Mouse (Mus musculus) adrenal gland, postnatal 36 days (tissue): ENCODE data around the gene Slc25a13. TPM values are rescaled to one million over a fixed set of nuclear protein-coding genes. Genes with fewer than 3 reads are reported as not detected.

Experiments
- DNase-seq, 2 experiments: peaks; one replicate each; pipeline ENCODE4 v3.0.0; 2021; ENCODE audit warnings: mixed read lengths in 1 of 2
- total RNA-seq, 2 experiments: library from RNA; stranded (reverse); gene quantifications; 2 replicates each; pipeline ENCODE4 v1.2.3; 2021

Slc25a13 gene
- total RNA-seq, 2 experiments from 2014 or later = 11.1 to 17.3 TPM

GRCm38 (mm10) chr6:6112767-6113528, 104.0 kb downstream of the Slc25a13 start:
- no peak for DNase-seq

DNA sequence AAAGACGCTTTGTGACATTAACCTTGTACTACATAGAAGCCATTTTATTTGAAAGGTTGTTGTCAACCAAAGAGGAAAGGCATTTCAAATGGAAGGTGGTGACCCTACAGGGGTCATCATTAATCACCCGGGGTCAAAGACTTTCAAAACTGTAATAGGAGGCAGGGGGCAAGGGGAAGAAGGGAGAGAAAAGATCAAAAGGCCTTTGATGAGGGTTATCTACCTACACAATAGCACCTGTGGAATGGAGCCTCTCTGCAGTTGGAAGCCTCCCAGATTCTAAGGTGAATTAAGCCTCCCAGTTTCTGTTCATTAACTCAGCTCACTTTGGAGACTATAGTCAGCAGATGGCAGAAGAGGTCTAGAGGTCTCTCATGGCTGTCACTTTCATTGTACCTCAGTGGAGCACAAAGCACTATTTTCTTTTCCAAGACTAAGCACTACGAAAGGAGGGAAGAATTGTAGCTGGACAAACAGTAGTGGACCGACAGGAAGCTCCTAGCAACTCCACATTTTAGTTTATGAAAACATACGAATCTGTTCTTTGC, 109.5 kb downstream of the Slc25a13 start:
- DNase-seq = no peak

GRCm38 (mm10) chr6:6105586-6105985, 111.4 kb downstream of the Slc25a13 start:
- peak; percentile 16 to 43 for DNase-seq

GRCm38 (mm10) chr6:6103469-6103868, 113.5 kb downstream of the Slc25a13 start:
- no peak for DNase-seq

DNA sequence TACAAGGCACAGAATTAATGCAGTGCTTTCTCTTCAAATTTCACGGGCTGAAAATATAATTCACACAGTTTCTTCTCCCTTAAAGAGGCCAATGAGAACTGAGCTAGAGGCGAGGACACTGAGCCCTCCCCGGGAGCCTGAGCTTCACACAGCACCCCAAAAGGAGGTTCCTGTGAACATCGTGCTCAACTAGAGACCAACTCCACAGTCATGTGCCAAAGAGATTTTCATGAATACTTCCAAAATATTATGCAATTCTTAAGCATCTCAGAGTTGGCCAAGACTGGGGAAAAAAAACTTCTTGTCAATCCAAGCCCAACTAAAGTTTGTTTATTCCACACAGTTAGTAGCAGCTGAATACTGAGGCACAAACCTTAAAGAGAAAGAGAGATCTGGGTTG, 115.4 kb downstream of the Slc25a13 start:
- DNase-seq = no peak

DNA sequence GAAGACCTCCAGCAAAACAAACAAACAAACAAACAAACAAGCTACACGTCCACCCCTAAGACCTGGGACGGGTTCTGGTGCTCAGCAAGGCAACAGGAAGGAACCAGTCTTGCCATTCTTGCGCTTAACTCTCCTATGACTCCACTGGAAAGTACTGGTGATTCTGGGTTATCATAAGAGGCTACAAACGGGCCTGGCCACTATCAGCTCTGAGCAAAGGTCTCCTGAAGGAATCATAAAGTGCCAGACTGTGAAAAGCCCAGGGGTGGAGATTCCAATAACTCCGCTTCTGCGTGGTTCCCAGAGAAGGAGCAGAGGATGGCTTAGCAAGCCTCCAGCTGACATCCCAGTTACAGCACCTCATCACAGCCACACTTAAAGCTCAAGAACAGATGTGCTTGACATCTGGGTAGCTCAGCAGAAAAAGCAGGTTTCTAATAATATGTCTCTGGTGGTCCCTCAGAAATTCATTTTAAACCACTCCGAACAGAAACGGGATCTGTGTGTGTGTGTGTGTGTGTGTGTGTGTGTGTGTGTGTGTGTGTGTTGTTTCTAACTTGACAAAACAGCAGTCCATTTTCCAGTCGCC, 116.0 kb downstream of the Slc25a13 start:
- no peak for DNase-seq

- DNase-seq = no peak
Measured at GRCm38 (mm10) chr6:6093978-6094377, 123.0 kb downstream of the Slc25a13 start.

GRCm38 (mm10) chr6:6093522-6093921, 123.5 kb downstream of the Slc25a13 start:
- no peak for DNase-seq

DNA sequence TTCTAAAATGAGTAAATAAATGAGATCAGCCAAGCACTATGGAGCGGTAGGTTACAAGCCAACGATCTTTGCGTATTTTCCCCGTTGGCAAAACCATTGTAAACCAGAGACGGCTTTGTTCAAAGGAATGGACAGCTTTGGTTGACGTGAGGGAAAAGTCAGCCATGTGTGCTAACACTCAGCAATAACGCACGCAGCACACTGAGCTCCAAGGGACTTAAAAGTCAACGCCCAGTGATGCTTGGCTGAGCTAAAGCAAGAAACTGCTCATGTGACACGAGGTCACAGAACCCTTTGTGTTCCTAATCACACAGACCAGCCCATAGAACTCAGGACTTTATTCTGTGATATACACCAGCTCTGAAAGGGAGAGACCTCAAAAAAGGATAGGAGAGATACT, 124.5 kb downstream of the Slc25a13 start:
- DNase-seq = no peak

GRCm38 (mm10) chr6:6091016-6091415, 126.0 kb downstream of the Slc25a13 start:
- no peak for DNase-seq

DNA sequence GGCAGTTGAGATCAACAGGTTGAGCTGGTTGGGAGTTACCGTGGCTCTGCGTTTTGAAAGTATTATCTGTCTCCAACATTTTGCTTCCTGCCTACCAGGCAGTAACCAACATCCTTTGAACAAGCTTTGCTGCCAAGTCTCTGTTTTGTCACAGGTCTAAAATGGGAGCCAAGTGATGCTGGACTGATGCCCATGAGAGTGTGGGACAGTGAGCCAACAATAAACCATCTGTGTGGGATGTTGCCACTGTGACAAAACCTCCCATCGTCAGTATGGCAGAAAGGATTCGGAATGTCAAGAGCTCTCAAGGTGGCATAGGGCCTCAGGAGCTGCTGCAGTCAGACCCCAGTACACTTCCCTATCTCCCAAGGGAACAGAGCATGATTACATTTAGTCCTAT, 128.8 kb downstream of the Slc25a13 start:
- DNase-seq = no peak

- no peak for DNase-seq
Measured at GRCm38 (mm10) chr6:6080484-6080883, 136.5 kb downstream of the Slc25a13 start.

DNA sequence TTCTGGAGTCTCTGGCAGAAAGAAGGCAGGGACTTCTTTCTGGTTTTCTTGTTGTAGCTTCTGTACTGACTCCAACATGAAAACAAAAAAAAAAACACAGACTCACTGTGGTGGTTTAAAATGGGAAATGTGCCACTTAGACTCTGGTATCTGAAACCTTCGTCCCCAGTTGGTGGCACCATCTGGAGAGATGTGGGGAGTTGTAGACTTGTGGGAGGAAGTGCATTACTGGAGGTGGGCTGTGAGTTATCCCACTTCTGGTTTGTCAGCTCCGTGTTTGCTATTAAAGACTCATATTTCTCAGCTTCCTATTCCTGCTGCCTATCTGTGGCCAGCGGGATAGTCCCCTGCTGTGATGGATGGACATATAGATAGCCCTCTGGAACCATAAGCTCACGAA, 139.7 kb downstream of the Slc25a13 start:
- DNase-seq = no peak

DNA sequence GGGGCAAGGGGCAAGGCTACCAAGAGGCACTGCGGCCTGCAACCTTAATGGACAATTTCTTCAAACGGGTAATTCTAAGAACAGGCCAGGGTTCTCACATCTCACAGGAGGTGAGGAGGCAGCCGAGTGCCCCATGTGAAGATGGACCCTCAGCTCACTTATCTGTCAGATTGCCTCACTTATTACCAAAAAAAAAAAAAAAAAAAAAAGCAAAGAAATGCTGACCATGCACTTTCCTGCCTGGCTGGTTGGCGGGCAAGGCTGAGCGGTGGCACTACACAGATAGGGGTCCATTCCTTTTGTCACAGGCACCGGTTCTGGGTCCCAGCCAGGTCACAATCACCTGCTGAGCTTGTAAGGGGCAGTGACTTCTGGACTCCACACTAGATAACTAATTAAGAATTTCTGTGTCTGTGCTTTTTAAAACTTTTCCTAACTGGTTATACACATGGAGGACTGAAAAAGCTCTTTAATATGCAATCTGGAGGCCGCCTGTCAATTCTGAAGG, 141.0 kb downstream of the Slc25a13 start:
- DNase-seq = no peak

- DNase-seq = no peak
Measured at GRCm38 (mm10) chr6:6071038-6071437, 145.9 kb downstream of the Slc25a13 start.

DNA sequence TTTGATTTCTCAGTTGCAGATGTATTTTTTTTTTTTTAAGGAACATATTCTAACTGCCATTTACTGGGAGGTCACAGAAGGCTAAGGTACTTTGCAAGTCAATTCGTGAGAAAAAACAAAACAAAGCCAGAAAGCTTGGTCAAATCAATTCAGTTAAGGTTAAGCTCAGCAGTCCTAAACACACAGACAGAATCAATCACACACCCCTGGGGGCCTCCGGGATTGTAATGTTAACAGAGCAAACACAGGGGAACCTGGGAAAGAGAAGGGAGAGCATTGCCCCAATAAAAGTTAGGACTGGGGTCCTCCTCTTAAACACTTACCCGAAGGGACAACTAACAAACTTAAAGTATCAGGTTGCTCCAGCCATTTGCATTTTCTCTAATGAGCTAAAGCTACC, 147.0 kb downstream of the Slc25a13 start:
- no peak for DNase-seq

- DNase-seq = no peak
Measured at GRCm38 (mm10) chr6:6067201-6067600, 149.8 kb downstream of the Slc25a13 start.

GRCm38 (mm10) chr6:6058548-6058947, 158.4 kb downstream of the Slc25a13 start:
- DNase-seq = no peak

- DNase-seq = no peak
Measured at GRCm38 (mm10) chr6:6053946-6054345, 163.0 kb downstream of the Slc25a13 start.

- DNase-seq = no peak
Measured at GRCm38 (mm10) chr6:6052696-6053095, 164.3 kb downstream of the Slc25a13 start.

DNA sequence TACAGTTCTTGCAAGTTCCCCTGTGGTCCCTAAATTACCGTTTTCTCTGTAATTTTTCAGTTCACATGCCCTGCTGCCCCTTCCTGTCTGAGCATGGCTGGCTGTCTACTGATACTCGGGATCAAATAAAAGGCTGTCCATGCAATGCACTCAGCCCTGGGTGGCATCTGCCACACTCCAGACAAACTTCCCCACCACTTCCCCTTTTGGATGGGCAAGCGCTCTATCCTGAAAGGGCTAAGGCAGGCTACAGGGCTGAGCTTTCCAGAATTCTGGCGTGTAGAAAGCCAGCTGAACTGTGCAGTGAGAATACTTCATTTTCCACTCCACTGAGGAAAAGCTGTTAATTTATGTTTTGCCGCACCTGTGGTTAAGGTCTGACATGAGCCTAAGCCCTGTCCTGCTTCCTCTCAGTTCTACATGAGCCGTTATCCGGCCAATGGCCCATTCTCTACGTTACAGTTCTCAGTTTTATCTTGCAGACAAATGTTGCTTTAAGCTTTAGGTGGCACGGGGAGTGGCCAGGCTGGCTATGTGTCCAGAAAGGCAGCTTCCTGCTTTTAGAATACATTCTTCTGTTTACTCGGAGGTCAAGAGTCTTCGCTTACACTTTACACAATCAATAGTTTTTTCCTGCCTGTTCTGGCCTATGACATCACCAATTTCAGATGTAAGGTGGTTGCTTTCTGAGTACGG, 170.1 kb downstream of the Slc25a13 start:
- DNase-seq = no peak

DNA sequence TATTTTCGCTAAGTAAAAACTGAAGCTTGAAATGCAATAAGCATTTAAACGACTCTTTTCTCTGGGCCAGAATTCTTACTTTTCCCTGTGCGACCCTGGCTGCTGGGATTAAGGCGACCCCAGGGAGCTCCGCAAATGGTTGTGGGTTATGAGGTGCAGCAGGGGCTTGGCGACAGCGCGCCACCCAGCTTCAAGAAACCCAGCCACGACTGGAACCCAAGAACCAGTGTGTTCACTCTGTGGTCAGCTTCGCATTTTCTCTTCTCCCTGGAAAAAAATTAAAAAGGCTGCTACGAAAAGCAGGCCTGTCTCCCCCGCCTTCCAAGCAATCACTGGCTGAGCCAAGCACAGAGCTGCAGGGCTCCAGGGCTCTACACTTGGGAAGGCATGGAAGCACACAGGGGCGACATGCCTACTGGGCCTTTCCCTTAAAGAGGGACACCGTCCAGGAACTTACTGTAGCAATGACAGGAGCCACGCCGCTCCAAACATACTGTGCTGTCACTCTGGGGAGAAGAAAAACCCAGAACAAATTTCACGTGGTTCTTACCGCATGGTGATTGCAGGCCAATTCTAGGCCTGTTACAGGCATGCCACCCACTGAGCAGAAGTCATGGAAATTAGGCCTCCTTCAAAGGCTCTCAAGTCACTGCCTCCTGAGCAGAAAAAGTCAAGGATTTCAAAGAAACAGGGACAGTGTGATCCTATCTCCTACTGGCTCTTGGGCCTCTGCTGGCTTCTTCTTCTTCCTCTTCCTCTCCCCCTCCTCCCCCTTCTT, 178.0 kb downstream of the Slc25a13 start:
- DNase-seq = no peak
